Mouse (Mus musculus) NIH3T3 (cell line): ENCODE data around the gene Mthfd2l.

Source experiments
- DNase-seq: peaks from one replicate; pipeline ENCODE4 v3.0.0-alpha.2; 2012; ENCODE audit warnings: low read depth

The Mthfd2l gene

DNA sequence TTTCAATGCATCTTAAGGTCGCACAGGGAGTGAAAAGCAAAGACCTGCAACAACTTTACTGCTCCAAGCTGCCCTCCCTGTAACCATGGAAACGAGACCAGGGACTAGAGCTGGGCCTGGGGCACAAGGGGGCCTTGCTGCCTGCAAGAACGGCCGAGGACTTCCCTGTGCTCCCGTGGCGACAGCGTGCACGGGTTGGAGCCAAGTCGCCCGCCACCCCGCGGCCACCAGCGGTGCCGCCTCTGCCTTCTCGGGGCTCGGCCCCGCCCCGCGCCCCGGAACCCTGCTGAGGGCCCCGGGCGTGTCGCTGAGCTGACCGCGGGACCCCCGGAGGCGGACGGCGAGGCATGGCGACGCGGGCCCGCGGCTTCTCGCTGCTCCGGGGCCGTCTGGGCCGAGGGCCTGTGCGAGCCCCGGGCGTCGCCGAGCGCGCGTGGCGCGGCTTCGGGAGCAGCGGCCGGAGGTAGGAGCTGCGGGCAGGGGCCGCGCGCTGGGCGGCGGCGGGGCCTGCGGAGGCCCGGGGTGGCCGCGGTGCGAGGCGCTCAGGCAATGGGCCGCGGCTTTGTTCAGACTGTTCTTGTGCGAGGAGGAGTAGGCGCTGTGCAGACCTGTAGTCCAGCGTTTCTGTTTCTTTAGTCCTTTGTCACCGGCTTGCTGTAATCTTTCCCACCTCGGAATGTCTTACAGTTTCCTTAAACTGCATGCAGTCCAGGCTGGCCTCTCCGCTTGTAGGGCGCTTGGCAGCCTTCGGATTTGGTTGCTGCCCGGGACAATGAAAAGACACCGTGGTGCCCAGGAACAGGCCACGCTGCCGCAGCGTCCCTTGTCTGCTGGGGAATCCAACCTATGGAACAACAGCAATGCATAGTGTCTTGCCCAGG lies at the start of gene Mthfd2l:
Mthfd2l (plus strand) TSS at position 147 of the 881 bp plus-strand sequence.
- DNase-seq: peak; percentile 91

DNA sequence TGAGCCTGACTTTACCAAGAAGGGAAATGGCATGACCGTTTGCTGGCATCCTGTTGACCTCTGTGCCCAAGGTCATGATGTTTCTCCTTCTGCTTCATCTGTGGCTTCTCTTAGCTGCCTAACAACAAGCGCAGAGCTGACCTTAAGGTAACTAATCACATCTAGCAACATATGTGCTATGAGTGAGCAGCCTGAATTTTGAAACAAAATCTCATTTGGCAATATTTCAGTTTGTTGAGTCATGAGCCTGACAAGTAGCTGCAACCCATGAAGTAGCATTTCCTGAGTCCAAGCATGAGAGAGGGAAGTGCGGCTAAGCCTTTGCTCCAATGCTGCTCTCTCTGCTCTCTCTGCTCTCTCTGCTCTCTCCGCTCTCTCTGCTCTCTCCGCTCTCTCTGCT lies 49.2 kb upstream of the Mthfd2l start:
- DNase-seq: peak; percentile 89

DNA sequence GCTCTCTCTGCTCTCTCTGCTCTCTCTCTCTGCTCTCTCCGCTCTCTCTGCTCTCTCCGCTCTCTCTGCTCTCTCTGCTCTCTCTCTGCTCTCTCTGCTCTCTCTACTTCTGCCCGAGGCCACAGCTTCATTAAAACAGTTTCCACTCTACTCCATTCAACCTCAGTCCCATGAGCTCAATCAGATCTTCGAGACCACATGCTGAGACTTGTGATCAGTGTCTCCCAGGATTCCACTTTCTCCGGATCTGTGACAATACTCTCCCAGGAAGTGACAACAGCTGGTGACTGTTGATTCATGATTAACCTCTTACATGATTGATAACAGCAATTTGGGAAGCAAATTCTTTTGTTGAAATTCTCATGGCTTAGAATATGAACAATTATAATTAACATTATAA lies 48.8 kb upstream of the Mthfd2l start:
- DNase-seq: no peak

DNA sequence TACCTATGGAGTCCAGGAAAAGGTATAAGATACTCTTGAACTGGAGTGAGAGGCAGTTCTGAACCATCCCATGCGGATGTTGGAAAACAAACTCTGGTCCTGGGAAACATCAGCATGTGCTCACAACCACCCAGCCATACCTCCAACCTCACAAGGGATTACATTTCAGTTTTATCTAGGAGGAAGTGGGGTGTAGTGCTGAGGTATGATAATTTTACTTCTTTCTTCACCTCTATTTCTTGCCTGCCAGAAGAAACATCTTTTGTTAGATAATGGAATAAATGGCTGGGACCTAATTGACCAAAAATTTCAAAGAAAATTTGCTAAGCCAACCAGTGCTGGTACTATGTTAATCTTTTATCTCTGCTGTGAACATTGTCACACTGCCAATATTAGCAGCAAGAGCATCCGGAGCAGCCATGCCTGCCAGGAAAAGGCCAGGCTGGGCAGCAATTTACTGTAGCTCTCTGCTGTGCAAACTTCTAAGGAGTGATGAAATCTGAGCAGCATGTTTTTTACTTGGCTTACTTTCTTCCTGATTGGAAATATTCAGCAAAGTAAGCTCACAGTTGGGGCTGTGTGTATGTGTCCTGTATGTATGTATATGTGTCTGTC lies 46.2 kb upstream of the Mthfd2l start:
- DNase-seq: peak; percentile 57

DNA sequence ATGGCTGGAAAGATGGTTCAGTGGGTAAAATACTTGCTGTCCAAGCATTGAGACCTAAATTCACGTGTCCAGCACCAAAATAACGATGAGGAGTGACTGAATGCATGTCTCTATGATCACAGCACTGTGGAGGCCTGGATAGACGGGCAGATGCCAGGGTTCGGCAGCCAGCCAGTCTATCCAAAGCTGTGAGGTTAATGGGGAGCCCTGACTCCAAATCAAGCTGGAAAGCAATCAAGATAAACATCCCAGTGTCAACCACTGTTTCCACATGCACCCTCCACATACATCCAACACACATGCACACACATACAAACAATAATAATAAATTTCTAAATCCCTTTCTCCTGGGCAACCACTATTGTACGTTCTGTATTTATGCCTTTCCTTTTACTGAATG lies 42.3 kb upstream of the Mthfd2l start:
- DNase-seq: no peak

DNA sequence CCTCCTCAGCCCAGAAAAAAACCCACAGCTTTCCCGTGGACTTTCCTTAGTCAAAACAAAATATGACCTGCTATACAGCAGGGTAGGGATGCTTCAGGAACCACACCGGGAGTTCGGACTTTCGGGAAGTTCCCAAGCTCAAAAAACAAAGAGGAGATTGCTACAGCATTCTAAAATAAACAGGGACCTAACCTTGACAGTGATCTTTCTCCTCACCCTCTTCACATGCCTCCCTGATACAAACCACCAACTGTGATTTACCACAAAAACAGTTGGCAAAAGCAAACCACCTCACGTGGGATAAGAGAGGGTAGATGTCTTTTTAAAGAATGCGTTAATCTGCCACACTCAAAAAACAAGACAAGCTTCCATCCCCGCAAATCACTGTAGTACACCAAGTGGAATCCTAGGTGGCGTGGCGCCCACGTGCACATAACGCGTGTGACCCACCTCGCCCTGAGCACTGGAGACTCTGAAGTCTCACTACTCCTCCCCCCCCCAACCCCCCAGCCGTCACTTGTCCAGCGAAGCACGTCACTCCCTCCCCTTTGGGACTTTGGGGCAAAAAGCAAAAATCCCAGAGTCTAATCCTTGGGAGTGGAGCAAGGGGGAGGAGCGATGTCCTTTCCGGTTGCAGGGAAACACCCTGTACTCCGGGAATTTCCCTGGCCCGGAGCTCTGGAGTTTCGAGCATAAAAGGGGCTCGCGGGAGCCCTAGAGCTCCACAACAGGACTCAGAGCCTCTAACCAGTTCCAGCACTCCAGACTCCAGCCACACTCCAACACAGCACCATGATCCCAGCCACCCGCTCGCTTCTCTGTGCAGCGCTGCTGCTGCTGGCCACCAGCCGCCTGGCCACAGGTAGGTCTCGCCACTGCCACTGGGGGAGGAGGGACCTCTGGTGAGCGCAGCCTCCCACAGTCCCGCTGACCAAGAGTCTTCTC lies 40.1 kb upstream of the Mthfd2l start, which contains the start of gene Cxcl1:
Cxcl1 (plus strand) TSS at position 723 of the 945 bp plus-strand sequence.
- DNase-seq: peak; percentile 77

DNA sequence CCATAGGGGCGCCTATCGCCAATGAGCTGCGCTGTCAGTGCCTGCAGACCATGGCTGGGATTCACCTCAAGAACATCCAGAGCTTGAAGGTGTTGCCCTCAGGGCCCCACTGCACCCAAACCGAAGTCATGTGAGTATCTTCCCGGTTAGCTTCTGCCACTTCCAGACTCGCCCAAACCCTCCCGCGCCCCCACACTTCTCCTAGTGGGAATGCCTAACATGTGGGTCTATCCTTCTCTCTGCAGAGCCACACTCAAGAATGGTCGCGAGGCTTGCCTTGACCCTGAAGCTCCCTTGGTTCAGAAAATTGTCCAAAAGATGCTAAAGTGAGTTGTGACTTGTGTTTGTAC lies 39.5 kb upstream of the Mthfd2l start:
- DNase-seq: no peak

DNA sequence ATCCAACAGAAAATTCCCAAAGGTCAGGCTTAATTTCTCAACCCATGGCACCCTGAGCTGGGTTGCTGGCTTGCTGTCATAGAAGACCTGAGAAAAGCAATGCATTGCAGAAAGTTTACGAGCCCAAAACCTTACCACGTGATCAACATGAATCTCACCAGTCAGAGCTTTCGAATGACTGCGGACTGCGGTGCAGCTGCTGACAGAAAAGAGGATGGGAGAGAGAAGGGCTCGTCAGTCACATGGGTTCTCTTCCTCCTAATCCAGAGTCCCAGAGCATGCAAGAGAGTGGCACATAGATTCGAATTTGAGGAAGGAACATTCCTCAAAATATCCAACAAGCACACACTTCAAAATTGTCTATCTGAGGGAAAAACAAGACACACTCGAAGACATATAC lies 36.7 kb upstream of the Mthfd2l start:
- DNase-seq: no peak

DNA sequence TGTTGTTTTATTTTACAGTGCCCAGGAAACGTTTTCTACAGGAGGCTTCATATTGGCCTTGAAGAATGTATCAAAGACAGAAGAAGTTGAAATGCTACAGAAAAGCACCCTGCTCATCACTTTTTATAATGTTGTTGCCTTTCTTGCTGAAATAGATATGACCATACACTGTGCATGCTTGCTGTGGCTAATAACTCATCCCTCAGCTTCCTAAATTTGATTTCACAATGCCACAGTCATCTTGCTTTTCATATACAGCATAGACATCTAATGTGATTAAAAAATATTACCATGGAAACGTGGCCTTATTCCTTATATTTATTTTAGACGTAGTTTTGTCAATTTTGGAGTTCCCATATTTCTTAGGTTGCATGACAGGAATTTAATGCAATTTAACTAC lies 33.5 kb upstream of the Mthfd2l start:
- DNase-seq: no peak

DNA sequence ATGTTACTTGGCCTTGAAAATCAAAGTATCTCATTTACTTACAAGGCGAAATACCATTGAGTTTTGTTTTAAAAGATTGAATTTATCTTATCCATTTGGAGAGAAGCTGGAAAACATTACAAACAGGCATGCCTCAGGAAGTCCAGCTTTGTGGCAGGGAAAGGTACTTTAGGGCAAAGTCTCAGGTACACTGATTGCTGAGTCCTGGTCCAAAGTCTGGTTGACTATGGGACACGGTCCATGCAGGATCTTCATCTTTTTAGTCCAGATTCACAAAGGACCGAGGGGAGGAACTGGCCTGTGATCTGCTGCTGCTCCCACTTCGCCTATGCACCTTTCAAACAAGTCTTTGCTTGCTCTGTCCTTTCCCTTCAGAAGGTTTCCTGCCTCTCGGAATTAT lies 31.6 kb upstream of the Mthfd2l start:
- no peak for DNase-seq

DNA sequence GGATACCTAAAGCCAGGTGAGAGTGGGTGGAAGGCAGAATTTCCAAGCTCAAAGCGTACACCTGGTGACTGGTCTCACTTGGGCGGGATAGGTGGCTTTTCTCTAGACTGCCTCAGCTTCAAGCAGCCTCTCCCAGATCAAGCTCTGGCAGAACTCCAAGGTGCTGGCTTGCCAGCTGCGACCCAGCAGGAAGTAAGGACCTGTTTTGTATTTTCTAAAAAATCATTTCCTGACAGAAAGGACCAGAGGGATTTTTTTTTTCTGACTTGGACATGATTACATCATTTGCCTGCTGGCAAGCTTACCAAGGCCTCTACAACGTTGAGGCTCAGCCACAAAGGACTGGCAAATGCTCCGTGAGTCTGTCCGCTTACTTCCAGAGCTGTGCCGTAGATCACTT lies 30.8 kb upstream of the Mthfd2l start:
- DNase-seq: peak; percentile 47

DNA sequence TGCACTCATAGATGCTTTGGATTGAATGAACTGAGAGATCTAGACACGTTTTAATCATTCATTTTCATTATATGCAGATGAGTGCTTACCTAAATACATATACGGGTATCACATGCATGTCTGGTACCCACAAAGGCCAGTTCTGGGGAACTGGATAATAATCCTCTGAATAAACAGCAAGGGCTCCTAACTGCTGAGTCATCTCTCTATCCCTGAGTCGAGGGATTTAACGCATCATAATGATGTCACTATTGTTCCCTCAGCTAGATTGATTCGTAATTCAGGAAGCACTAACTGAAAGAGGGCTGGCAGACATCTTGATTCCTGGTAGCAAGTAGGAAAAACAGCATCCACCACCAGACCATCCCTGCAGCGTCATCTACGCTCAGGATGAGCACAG lies 30.2 kb upstream of the Mthfd2l start:
- peak; percentile 40 for DNase-seq

DNA sequence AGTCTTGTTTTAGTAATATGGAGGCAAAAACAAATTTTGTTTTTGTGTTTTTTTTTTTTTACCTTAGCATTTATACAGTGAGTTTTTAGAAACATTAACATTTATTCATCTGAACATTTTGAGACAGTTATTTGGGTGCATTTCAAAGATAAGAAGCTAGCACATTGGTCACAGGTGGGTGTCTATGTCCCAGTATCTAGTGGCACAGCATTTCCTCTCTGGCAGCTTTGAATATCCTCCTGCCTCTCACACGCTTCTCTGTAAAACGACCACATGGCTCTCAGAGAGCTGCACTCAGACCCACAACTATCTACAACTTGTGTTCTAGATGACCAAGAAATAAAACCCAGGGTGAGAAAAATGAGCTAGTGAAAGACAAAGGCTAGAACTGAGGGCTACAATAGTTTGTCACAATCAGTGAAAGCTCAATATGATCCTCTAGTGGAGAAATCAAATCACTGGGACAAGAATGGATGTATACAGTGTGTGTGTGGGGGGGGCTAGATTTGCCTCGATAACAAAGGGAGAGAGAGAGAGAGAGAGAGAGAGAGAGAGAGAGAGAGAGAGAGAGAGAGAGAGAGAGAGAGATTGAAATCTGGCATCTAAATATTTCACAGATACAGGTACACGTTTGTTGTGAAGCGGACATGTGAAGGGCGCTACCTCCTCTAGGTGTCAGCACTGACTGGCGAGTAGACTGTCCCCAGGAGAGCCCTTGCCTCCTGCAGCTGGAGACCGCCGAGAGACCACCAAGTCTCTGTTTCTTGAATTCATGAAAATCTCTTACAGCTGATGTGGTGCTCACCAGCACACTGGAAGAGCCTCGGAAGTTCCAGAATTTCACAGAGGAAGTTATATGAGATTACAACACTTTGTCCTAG lies 28.3 kb upstream of the Mthfd2l start:
- no peak for DNase-seq

DNA sequence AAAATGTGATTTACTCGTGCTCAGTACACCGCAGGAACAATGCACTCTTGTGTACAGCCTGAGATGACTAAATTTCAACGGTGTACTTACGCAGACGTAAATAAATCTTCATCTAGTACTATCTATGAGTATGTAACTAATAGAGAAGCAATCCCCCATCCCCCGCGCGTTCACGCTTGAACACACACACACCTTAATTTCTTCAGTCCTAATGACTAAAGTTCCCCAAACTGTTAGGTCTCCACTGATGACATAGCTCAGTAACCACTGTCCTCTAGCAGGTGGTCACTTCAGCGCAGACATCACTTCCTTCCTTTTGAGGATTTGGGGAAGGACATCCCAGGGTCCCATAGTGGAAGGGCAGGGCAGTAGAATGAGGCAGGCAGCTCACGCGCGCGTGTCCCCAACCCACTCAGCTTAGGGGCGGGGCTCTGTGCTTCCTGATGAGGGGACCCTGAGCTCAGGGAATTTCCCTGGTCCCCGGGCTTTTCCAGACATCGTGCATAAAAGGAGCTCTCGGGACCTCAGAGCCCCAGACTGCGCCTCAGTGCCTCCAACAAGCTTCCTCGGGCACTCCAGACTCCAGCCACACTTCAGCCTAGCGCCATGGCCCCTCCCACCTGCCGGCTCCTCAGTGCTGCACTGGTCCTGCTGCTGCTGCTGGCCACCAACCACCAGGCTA lies 27.4 kb upstream of the Mthfd2l start, which contains the start of gene Cxcl2:
Cxcl2 (plus strand) TSS at position 533 of the 682 bp plus-strand sequence.
- DNase-seq: no peak

DNA sequence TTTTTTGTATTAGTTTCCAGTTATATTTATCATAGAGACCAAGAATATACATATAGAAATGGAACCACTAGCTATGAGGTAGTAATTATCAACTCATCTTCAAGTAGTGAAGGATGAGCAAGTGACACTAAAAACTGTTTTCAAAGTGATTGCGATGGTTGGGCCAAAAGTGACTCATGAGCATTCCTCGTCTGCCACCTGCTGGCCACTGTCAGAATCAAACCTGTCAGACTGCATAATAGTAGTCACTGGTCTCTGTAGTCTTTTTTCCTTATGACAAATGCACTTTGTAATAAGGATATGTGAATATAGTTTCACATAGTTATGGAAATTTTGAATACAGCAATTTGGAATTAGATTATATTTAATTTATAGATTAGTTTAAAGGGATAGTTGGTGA lies 21.9 kb upstream of the Mthfd2l start:
- DNase-seq: peak; percentile 91

DNA sequence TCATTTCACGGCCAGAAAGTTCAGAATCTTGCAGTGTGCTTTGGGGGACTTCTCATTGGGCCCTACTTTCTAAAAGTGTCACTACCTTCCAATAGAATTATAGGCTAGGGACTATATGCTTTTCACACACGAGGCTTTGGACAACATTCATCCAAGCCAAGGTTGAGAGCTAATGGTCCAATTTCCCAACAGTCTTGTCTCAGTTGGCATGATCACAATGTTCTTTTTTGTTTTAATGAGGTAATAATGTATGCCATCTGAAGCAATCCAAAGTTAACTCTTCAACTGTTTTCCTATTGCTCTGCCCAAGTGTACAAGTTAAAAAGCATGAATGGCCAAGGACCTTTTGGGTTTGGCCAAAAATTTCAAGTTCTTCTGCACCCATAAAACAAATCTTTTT lies 11.4 kb upstream of the Mthfd2l start:
- no peak for DNase-seq

DNA sequence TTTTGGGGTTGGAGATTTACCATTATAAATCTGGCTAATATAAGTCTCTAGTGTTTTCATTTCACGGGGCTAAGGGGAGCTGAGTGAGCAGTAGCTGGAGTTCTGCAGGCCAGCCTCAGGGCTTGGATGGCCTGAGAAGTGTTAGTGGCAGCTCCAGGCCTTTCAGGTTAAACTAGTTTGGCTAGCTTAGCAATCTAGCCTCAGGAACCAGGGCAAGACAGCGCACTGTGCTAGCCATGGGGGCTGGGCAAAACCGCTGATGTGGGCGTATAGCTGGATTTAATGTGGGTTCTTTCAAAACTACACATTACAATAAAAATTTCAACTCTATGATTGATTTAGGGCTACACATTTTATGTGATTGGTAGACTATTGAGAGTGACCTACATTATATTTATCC lies 8.0 kb upstream of the Mthfd2l start:
- DNase-seq: no peak

DNA sequence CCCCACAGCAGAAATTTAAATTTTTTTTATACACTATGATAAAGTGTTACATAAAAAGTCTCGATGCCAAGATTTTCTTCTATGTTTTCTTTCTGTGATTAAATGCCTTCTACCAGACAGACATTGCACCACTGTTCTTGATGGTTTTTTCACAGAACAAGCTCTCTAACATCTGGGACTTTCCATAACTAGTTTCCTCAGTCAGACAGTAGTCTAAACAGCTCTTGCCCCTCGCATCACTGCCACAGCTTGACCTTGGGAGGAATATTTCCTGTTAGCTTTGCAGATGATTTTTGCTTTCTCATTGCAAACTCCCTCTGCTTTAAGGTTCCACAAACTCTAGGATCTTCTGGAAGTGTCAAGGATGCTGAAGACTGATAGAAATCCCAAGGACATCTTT lies 371 bp upstream of the Mthfd2l start:
- DNase-seq: no peak

DNA sequence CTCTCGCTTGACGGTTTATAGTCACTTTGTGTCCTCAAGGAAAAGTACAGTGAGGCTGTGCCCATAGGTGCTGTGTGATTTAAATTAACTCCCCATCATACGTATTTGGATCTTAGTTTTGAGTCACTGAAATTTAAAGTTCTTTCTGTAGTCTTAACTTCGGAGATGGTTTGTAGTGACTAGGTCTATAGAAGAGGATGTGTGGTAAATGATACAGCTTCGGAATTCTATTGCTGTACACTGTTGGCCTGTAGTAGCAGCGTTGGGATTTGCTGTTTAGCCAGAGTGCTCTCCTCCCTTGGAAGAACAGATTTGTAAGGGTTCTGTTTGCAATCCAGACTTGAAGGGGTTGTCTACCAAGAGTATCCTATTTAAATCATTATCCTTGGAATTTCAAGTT lies 994 bp downstream of the Mthfd2l start:
- peak; percentile 58 for DNase-seq

DNA sequence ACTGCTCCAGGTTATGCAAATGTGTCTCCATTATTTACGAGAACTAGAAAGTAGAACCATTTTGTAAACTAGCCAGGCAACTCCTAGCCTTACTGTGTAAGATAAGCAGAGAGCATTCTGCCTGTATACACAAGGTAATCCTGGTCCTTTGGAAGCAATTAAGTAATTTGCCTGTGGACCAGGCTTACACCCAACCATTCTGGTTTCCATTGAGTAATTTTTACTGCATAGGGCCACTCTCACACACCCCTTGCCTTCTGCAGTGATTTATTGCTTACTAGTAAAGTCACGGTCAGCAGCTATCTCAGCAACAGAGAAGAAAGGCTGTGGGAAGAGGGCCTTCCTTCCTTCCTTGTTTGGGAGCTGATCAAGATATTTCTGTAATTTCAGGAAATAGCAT lies 5.8 kb downstream of the Mthfd2l start:
- DNase-seq: no peak

DNA sequence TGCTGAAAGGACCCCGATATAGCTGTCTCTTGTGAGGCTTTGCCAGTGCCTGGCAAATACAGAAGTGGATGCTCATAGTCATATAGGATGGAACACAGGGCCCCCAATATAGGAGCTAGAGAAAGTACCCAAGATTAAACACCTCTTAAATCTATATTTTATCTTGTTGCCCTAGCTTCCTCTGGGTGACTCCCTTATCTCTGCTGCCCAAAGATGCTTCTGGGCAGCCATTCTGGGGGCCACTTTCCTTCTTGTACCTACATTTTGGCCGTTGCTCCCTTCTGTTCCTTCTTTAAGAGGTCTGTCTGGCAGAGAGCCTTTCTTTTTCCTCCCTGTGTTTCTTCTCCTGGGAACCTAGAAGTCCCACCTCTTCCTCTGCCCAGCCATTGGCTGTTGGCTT lies 14.5 kb downstream of the Mthfd2l start:
- no peak for DNase-seq
